Mouse (Mus musculus): ENCODE measurements around the gene Gjb3. TPM values are rescaled to one million over a fixed set of nuclear protein-coding genes. Genes with fewer than 3 reads are reported as not detected.
A peak's percentile ranks its signal among the peaks of the same experiment; 100 is the strongest.

Gjb3 gene
- polyA plus RNA-seq, 1 experiment: 0.13 TPM

GRCm38 (mm10) chr4:127370447-127370846 lies 39.8 kb upstream of the Gjb3 start:
- Histone ChIP-seq H3K27ac (ENCODE audit: insufficient read depth, low read length) (no peak overlapping the region), H3K4me3 (ENCODE audit: extremely low read depth, insufficient read depth, insufficient read length) (no peak overlapping the region), H3K27me3 (ENCODE audit: control insufficient read depth, insufficient read depth, low read length) (no peaks in the 10 kb centered on the region), H3K36me3 (ENCODE audit: control insufficient read depth, insufficient read depth, low read length) (no peaks in the 10 kb centered on the region), H3K4me1 (ENCODE audit: control insufficient read depth, insufficient read depth, insufficient read length) (no peaks in the 10 kb centered on the region)
- no peak for DNase-seq (ENCODE audit: low read depth in 1 of 2, low spot score in 2 of 2)
- TF ChIP-seq CTCF (IDR thresholded peaks at IDR 0.05; ENCODE audit: extremely low read depth, insufficient read depth, insufficient read length, insufficient replicate concordance) (no peak), POLR2A (IDR thresholded peaks at IDR 0.05; ENCODE audit: low read depth, low read length) (no peak)
- WGBS: 45% methylated on average over 2 of the region's 2 CpGs

GRCm38 (mm10) chr4:127368379-127368973 lies 37.8 kb upstream of the Gjb3 start:
- 37% methylated on average over 13 of the region's 13 CpGs for WGBS
- no peak overlapping the region for H3K27ac ChIP-seq (ENCODE audit: insufficient read depth, low read length)

GRCm38 (mm10) chr4:127365834-127366233 lies 35.2 kb upstream of the Gjb3 start:
- Histone ChIP-seq H3K27me3 (ENCODE audit: control insufficient read depth, insufficient read depth, low read length) (no peaks in the 10 kb centered on the region), H3K4me1 (ENCODE audit: control insufficient read depth, insufficient read depth, insufficient read length) (no peaks in the 10 kb centered on the region), H3K36me3 (ENCODE audit: control insufficient read depth, insufficient read depth, low read length) (no peaks in the 10 kb centered on the region), H3K4me3 (ENCODE audit: extremely low read depth, insufficient read depth, insufficient read length) (no peak overlapping the region), H3K27ac (ENCODE audit: insufficient read depth, low read length) (no peak overlapping the region)
- no peak for DNase-seq (ENCODE audit: low read depth in 1 of 2, low spot score in 2 of 2)
- 67% methylated on average over 4 of the region's 4 CpGs for WGBS
- TF ChIP-seq CTCF (IDR thresholded peaks at IDR 0.05; ENCODE audit: extremely low read depth, insufficient read depth, insufficient read length, insufficient replicate concordance) (no peak), POLR2A (IDR thresholded peaks at IDR 0.05; ENCODE audit: low read depth, low read length) (no peak)

More at GRCm38 (mm10) chr4:127368379-127368973, 37.8 kb upstream of the Gjb3 start:
- no peaks in the 10 kb centered on the region for H3K36me3 ChIP-seq (ENCODE audit: control insufficient read depth, insufficient read depth, low read length)
- TF ChIP-seq POLR2A (IDR thresholded peaks at IDR 0.05; ENCODE audit: low read depth, low read length): no peak
- peak; percentile 90 for TF ChIP-seq CTCF (IDR thresholded peaks at IDR 0.05; ENCODE audit: extremely low read depth, insufficient read depth, insufficient read length, insufficient replicate concordance)
- no peaks in the 10 kb centered on the region for H3K27me3 ChIP-seq (ENCODE audit: control insufficient read depth, insufficient read depth, low read length)
- peak in 1 of 2 experiments; percentile 30 for DNase-seq (ENCODE audit: low read depth in 1 of 2, low spot score in 2 of 2)
- H3K4me3 ChIP-seq (ENCODE audit: extremely low read depth, insufficient read depth, insufficient read length): no peak overlapping the region
- H3K4me1 ChIP-seq (ENCODE audit: control insufficient read depth, insufficient read depth, insufficient read length): no peaks in the 10 kb centered on the region

GRCm38 (mm10) chr4:127365433-127365832 lies 34.8 kb upstream of the Gjb3 start:
- Histone ChIP-seq H3K36me3 (ENCODE audit: control insufficient read depth, insufficient read depth, low read length) (no peaks in the 10 kb centered on the region), H3K27me3 (ENCODE audit: control insufficient read depth, insufficient read depth, low read length) (no peaks in the 10 kb centered on the region), H3K4me3 (ENCODE audit: extremely low read depth, insufficient read depth, insufficient read length) (no peak overlapping the region), H3K27ac (ENCODE audit: insufficient read depth, low read length) (no peak overlapping the region), H3K4me1 (ENCODE audit: control insufficient read depth, insufficient read depth, insufficient read length) (no peaks in the 10 kb centered on the region)
- no peak for TF ChIP-seq CTCF (IDR thresholded peaks at IDR 0.05; ENCODE audit: extremely low read depth, insufficient read depth, insufficient read length, insufficient replicate concordance)
- no peak for TF ChIP-seq POLR2A (IDR thresholded peaks at IDR 0.05; ENCODE audit: low read depth, low read length)
- 40% methylated on average over 5 of the region's 5 CpGs for WGBS
- no peak for DNase-seq (ENCODE audit: low read depth in 1 of 2, low spot score in 2 of 2)

- H3K27me3 ChIP-seq (ENCODE audit: control insufficient read depth, insufficient read depth, low read length): no peaks in the 10 kb centered on the region
- WGBS: 84% methylated on average over 6 of the region's 6 CpGs
- no peak for TF ChIP-seq CTCF (IDR thresholded peaks at IDR 0.05; ENCODE audit: extremely low read depth, insufficient read depth, insufficient read length, insufficient replicate concordance)
- TF ChIP-seq POLR2A (IDR thresholded peaks at IDR 0.05; ENCODE audit: low read depth, low read length): no peak
Observed at GRCm38 (mm10) chr4:127364431-127364830, 33.8 kb upstream of the Gjb3 start.

GRCm38 (mm10) chr4:127363331-127363730 lies 32.7 kb upstream of the Gjb3 start:
- H3K36me3 ChIP-seq (ENCODE audit: control insufficient read depth, insufficient read depth, low read length): no peaks in the 10 kb centered on the region
- H3K27me3 ChIP-seq (ENCODE audit: control insufficient read depth, insufficient read depth, low read length): no peaks in the 10 kb centered on the region
- H3K4me1 ChIP-seq (ENCODE audit: control insufficient read depth, insufficient read depth, insufficient read length): no peaks in the 10 kb centered on the region
- H3K27ac ChIP-seq (ENCODE audit: insufficient read depth, low read length): no peak overlapping the region
- 51% methylated on average over 4 of the region's 4 CpGs for WGBS
- no peak overlapping the region for H3K4me3 ChIP-seq (ENCODE audit: extremely low read depth, insufficient read depth, insufficient read length)
- DNase-seq (ENCODE audit: low read depth in 1 of 2, low spot score in 2 of 2): no peak
- TF ChIP-seq CTCF (IDR thresholded peaks at IDR 0.05; ENCODE audit: extremely low read depth, insufficient read depth, insufficient read length, insufficient replicate concordance): no peak

More at GRCm38 (mm10) chr4:127364431-127364830, 33.8 kb upstream of the Gjb3 start:
- Histone ChIP-seq H3K4me1 (ENCODE audit: control insufficient read depth, insufficient read depth, insufficient read length) (no peaks in the 10 kb centered on the region), H3K27ac (ENCODE audit: insufficient read depth, low read length) (no peak overlapping the region), H3K4me3 (ENCODE audit: extremely low read depth, insufficient read depth, insufficient read length) (no peak overlapping the region), H3K36me3 (ENCODE audit: control insufficient read depth, insufficient read depth, low read length) (no peaks in the 10 kb centered on the region)
- no peak for DNase-seq (ENCODE audit: low read depth in 1 of 2, low spot score in 2 of 2)

- DNase-seq (ENCODE audit: low read depth in 1 of 2, low spot score in 2 of 2): no peak
- no peak overlapping the region for H3K27ac ChIP-seq (ENCODE audit: insufficient read depth, low read length)
- WGBS: 3% methylated on average over 3 of the region's 3 CpGs
Observed at GRCm38 (mm10) chr4:127362520-127362919, 31.9 kb upstream of the Gjb3 start.

More at GRCm38 (mm10) chr4:127362520-127362919, 31.9 kb upstream of the Gjb3 start:
- Histone ChIP-seq H3K27me3 (ENCODE audit: control insufficient read depth, insufficient read depth, low read length) (no peaks in the 10 kb centered on the region), H3K4me1 (ENCODE audit: control insufficient read depth, insufficient read depth, insufficient read length) (no peaks in the 10 kb centered on the region), H3K36me3 (ENCODE audit: control insufficient read depth, insufficient read depth, low read length) (no peaks in the 10 kb centered on the region), H3K4me3 (ENCODE audit: extremely low read depth, insufficient read depth, insufficient read length) (no peak overlapping the region)
- TF ChIP-seq POLR2A (IDR thresholded peaks at IDR 0.05; ENCODE audit: low read depth, low read length): no peak
- no peak for TF ChIP-seq CTCF (IDR thresholded peaks at IDR 0.05; ENCODE audit: extremely low read depth, insufficient read depth, insufficient read length, insufficient replicate concordance)

Data from spleen, adult 2 months (tissue).